Mouse (Mus musculus): ENCODE measurements around the gene Cacna1s. TPM values are rescaled to one million over a fixed set of nuclear protein-coding genes. Genes with fewer than 3 reads are reported as not detected.

Cacna1s gene
- 0.29 and 0.56 TPM in 2 replicates for polyA plus RNA-seq (2015; fragmentation: Nextera tagmentation; extraction: Ambion mirVana)

DNA sequence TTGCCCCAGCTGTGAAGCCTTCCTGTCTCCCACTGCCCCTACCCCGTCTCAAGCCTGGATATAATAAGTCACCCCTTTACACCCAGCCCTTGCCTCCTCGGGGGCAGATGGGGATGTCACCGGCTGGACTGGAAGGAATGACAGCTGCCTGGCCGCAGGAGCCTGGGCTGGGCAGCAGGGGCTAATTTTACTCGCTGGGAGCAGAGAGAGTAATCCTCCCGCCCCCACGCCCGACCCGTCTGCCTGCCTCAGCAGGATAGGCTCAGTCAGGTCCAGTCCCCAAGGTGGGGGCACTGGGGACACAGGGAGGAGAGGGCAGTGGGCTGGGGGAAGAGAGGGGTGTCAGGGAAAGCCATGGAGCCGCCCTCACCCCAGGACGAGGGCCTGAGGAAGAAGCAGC lies at the start of gene Cacna1s:
Gene Cacna1s, plus strand, starts transcription at position 204 of the 400 bp plus-strand sequence.
- no peaks in the 10 kb centered on the region for H3K9me3 ChIP-seq (replicated peaks)
- H3K9ac ChIP-seq: no peak within 1 kb of the TSS
- H3K36me3 ChIP-seq: no peaks in the 10 kb centered on the region
- no peak for ATAC-seq (replicated peaks; ENCODE audit: insufficient number of reproducible peaks, insufficient read depth, low FRiP score, low read depth)
- WGBS: 37% methylated on average over 11 of the region's 11 CpGs
- peaks cover 18% of the 10 kb centered on the region for H3K4me1 ChIP-seq (replicated peaks)
- H3K4me3 ChIP-seq: no peak within 1 kb of the TSS
- peaks cover 49% of the 10 kb centered on the region for H3K27me3 ChIP-seq
- H3K4me2 ChIP-seq: no peak within 1 kb of the TSS
- H3K27ac ChIP-seq: no peak within 1 kb of the TSS

DNA sequence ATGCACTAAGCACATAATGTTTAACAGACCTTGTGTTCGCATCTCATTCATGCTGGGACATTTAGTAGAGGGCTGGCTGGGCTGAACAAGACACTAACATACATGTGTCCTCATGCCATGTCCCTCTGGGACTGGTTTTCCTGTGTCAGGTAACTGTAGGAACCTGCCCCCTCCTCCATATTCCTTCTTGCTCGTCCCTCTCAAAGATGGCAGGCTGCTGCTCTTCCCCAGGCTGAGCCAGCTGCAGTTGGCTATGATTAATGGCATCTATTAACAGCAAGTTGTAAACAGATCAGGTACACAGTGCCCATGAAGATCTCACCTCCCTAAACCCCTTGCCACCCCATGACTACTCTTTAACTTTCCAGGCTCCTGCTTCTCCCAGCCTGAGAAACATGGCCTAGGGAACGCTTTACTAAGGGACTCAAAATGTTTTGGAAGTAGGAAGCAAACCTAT lies 46.2 kb upstream of the Cacna1s start, which contains the start of gene Igfn1:
Gene Igfn1, minus strand, starts transcription at position 51 of the 457 bp plus-strand sequence.
- Histone ChIP-seq H3K4me3 (peak within 1 kb of the TSS; percentile 52), H3K4me2 (peak within 1 kb of the TSS; percentile 89), H3K9ac (no peak within 1 kb of the TSS), H3K4me1 (replicated peaks) (peaks cover 8% of the 10 kb centered on the region), H3K36me3 (no peaks in the 10 kb centered on the region), H3K27ac (no peak within 1 kb of the TSS), H3K27me3 (no peaks in the 10 kb centered on the region), H3K9me3 (replicated peaks) (no peaks in the 10 kb centered on the region)
- 79% methylated on average over 3 of the region's 3 CpGs for WGBS
- ATAC-seq (replicated peaks; ENCODE audit: insufficient number of reproducible peaks, insufficient read depth, low FRiP score, low read depth): no peak

DNA sequence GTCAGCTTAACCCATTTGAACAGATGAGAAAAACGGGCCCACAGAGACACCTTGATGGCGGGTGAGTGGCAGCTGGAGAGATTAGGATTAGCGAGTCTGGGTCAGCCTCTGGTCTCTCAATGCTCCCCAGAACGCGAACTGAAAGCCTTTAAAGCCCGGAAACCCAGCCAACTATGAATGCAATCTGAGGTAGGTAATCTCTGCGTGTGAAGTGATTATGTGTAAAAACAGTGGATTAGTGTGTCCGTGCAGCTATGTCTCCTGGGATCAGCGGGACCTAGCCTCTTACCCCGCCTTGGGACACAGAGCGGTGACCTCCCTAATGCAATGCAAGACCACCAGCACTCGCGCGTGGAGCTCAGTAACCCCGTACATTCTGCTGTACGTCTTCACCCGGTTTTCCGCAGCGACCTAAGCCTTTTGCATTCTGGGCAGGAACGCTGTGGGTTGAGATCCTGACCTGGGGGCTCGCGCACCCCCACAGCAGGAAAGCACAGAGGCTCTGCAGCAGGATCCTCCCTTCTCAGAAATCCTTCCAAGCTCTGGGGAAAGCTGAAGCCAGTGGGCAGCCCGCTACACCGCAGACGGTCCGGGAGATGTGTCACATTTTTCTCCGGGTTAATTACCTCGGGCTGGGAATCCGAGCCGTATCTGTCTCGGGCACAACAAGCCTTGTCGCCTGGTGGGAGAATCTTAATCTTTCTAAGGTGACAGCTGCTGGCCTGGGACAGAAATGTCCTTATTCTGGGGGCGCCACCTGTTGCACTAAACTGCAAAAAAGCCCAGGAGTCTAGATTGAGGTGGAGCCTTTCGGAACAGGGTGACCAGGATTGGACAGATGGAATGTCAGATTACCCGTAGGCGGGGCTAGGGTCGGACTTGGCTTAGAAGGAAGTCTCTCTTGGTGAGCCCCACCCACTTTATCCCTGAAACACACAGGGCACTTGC lies 45.1 kb upstream of the Cacna1s start, which contains the start of gene Tmem9:
Gene Tmem9, plus strand, starts transcription at position 940 of the 948 bp plus-strand sequence.
- peak within 1 kb of the TSS; percentile 89 for H3K4me2 ChIP-seq
- no peaks in the 10 kb centered on the region for H3K9me3 ChIP-seq (replicated peaks)
- peak; percentile 85 for ATAC-seq (replicated peaks; ENCODE audit: insufficient number of reproducible peaks, insufficient read depth, low FRiP score, low read depth)
- WGBS: 4% methylated on average over 37 of the region's 37 CpGs
- H3K9ac ChIP-seq: peak within 1 kb of the TSS; percentile 54
- no peaks in the 10 kb centered on the region for H3K27me3 ChIP-seq
- H3K4me3 ChIP-seq: peak within 1 kb of the TSS; percentile 52
- no peak within 1 kb of the TSS for H3K27ac ChIP-seq
- no peaks in the 10 kb centered on the region for H3K36me3 ChIP-seq
- H3K4me1 ChIP-seq (replicated peaks): peaks cover 12% of the 10 kb centered on the region

DNA sequence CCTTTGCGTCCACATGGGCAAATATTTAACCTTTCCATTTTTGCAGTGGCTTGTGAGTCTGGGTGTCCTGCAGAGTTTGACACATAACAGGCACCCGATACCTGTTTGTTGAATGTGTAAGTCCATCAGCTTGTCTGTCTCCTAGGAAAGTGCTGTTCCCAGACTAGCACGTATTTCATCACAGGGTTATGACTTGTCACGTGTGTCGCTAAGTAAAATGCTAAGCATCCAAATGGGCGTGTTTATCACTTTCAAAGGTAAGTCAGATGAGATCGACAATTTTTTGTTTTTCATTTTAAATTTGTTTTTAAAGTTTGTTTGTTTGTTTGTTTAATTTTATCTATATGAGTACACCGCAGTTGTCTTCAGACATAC lies 44.4 kb upstream of the Cacna1s start:
- H3K4me1 ChIP-seq (replicated peaks): peaks cover 12% of the 10 kb centered on the region
- H3K9me3 ChIP-seq (replicated peaks): no peaks in the 10 kb centered on the region
- 15% methylated on average over 8 of the region's 8 CpGs for WGBS
- 0 out of 2 replicates have a peak overlapping the region, but pooled peaks have one; percentile 54 for H3K9ac ChIP-seq
- no peaks in the 10 kb centered on the region for H3K27me3 ChIP-seq
- H3K27ac ChIP-seq: no peak overlapping the region
- no peak for ATAC-seq (replicated peaks; ENCODE audit: insufficient number of reproducible peaks, insufficient read depth, low FRiP score, low read depth)
- peak overlapping the region; percentile 52 for H3K4me3 ChIP-seq
- peak overlapping the region; percentile 89 for H3K4me2 ChIP-seq
- H3K36me3 ChIP-seq: no peaks in the 10 kb centered on the region

DNA sequence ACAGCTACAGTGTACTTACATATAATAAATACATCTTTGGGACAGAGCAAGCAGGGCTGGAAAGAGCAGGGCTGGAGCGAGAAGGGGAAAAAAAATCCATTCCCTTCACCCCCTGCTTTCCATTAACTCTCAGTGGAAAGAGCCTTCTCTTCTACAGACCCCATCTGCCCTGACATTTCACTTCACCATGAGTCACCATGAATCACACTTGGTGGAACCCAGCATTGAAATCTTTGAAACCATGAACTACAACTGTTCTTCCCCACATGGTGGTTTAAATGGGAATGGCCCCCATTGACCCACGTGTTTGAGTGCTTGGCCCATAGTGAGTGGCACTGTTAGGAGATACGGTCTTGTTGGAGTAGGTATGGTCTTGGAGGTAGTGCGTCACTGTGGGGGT lies 42.3 kb upstream of the Cacna1s start:
- Histone ChIP-seq H3K9me3 (replicated peaks) (no peaks in the 10 kb centered on the region), H3K36me3 (no peaks in the 10 kb centered on the region), H3K4me1 (replicated peaks) (peaks cover 15% of the 10 kb centered on the region), H3K27ac (no peak overlapping the region), H3K9ac (no peak overlapping the region), H3K4me3 (no peak overlapping the region), H3K4me2 (no peak overlapping the region), H3K27me3 (no peaks in the 10 kb centered on the region)
- 90% methylated on average over 4 of the region's 4 CpGs for WGBS
- no peak for ATAC-seq (replicated peaks; ENCODE audit: insufficient number of reproducible peaks, insufficient read depth, low FRiP score, low read depth)

DNA sequence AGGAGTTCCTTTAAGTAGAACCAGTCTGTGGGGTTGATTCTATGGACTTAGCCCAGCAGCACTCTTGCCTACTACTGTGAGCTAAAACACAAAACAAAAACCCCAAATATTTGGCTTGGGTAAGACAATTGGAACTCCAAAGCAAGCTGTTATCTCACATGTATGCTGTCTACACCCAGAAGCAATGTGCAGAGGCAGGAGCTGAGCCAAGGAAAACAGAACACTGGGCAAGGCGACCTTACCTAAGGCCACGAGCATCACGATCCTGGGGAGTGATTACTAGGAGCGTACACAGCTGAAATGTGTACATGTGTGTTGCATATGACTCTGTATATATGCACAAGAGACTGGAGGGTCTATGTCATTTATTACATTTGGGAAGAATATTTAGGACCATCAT lies 39.0 kb upstream of the Cacna1s start:
- 57% methylated on average over 4 of the region's 4 CpGs for WGBS
- H3K4me1 ChIP-seq (replicated peaks): peaks cover 10% of the 10 kb centered on the region
- no peak for ATAC-seq (replicated peaks; ENCODE audit: insufficient number of reproducible peaks, insufficient read depth, low FRiP score, low read depth)
- H3K9ac ChIP-seq: no peak overlapping the region
- no peaks in the 10 kb centered on the region for H3K36me3 ChIP-seq
- H3K4me2 ChIP-seq: no peak overlapping the region
- H3K9me3 ChIP-seq (replicated peaks): no peaks in the 10 kb centered on the region
- H3K4me3 ChIP-seq: no peak overlapping the region
- H3K27me3 ChIP-seq: no peaks in the 10 kb centered on the region
- no peak overlapping the region for H3K27ac ChIP-seq

DNA sequence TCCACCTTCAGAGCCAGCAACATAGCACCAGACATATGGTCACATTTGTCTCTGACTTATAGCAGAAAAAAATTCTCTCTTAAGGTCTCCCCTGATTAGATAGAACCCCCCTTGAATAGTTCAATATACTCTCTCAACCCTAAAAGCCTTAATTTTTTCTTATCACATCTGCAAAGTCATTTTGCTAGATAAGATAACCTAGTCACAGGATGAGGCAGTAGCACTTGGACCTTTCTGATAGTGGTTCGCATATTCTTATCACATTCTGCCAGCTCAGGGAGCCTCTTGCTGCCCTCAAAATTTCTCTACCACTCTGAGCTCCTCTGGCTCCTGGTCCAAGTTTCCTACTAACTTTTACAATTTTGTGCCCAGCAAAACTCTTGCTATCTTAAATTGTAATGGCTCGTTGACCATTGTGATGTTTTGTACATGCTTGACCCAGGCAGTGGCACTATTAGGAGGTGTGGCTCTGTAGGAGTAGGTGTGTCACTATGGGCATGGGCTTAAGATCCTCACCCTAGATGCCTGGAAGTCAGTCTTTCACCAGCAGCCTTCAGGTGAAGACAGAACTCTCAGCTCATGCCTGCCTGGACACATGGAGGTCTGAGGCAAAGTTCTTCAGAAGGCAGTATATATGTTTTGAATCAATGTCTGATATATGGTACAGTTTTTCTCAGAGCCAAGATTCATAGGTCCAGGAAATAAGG lies 37.6 kb upstream of the Cacna1s start:
- no peak for ATAC-seq (replicated peaks; ENCODE audit: insufficient number of reproducible peaks, insufficient read depth, low FRiP score, low read depth)
- H3K27ac ChIP-seq: no peak overlapping the region
- 43% methylated on average over 2 of the region's 2 CpGs for WGBS

DNA sequence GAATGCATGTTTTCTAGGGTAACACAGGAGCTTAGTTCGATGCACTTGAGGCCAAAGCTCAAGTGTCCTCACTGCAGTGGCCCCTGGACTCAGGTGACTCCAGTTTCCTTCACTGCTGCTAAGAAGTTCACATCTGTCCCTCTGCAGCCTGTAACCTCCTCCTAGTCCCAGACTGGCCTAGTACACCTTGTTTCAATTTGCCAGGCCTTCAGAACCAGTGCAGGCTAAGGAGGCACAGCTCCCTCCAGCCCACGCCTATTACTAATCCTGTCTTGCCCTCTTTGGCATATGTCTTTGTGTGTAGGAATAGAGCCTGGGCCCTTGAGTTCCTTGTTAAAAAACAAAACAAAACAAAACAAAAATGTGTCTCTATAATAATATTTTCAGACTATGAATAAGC lies 35.2 kb upstream of the Cacna1s start:
- Histone ChIP-seq H3K27ac (no peak overlapping the region), H3K9ac (no peak overlapping the region), H3K4me3 (peak overlapping the region; percentile 82), H3K36me3 (peaks cover 10% of the 10 kb centered on the region; the same call in 1 of the 2 replicates), H3K4me2 (peak overlapping the region; percentile 84), H3K4me1 (replicated peaks) (peaks cover 15% of the 10 kb centered on the region), H3K27me3 (no peaks in the 10 kb centered on the region), H3K9me3 (replicated peaks) (no peaks in the 10 kb centered on the region)
- 82% methylated on average over 2 of the region's 2 CpGs for WGBS
- no peak for ATAC-seq (replicated peaks; ENCODE audit: insufficient number of reproducible peaks, insufficient read depth, low FRiP score, low read depth)

More for the DNA sequence above, 37.6 kb upstream of the Cacna1s start:
- Histone ChIP-seq H3K4me1 (replicated peaks) (peaks cover 18% of the 10 kb centered on the region), H3K9me3 (replicated peaks) (no peaks in the 10 kb centered on the region), H3K9ac (no peak overlapping the region), H3K27me3 (no peaks in the 10 kb centered on the region), H3K4me2 (no peak overlapping the region), H3K36me3 (no peaks in the 10 kb centered on the region), H3K4me3 (no peak overlapping the region)

DNA sequence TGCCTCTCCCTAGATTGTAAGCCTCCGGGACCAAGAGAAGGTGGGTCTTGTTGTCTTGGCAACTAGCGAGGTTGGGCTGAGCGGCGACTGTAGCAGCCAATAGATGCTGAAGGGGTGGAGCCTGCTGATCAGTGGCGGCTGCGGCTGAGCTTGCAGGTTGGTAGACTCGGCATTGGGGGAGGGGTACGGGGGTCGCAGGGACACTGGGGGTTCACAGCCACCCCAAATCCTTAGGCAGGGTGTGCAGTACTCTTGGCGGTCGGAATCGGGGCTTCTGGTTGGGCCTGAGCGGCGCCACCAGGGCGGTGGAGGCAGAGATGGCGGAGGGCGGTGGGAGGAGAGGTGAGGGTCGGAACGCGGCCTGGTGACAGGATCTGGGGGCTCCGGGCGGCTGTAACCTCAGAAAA lies 34.6 kb upstream of the Cacna1s start:
- Histone ChIP-seq H3K36me3 (peaks cover 15% of the 10 kb centered on the region; the same call in 1 of the 2 replicates), H3K27ac (peak overlapping the region; percentile 55), H3K9ac (peak overlapping the region; percentile 80), H3K4me3 (peak overlapping the region; percentile 82), H3K4me1 (replicated peaks) (peaks cover 15% of the 10 kb centered on the region), H3K27me3 (no peaks in the 10 kb centered on the region), H3K4me2 (peak overlapping the region; percentile 84), H3K9me3 (replicated peaks) (no peaks in the 10 kb centered on the region)
- ATAC-seq (replicated peaks; ENCODE audit: insufficient number of reproducible peaks, insufficient read depth, low FRiP score, low read depth): peak; percentile 98
- under 1% methylated on average over 22 of the region's 22 CpGs for WGBS

DNA sequence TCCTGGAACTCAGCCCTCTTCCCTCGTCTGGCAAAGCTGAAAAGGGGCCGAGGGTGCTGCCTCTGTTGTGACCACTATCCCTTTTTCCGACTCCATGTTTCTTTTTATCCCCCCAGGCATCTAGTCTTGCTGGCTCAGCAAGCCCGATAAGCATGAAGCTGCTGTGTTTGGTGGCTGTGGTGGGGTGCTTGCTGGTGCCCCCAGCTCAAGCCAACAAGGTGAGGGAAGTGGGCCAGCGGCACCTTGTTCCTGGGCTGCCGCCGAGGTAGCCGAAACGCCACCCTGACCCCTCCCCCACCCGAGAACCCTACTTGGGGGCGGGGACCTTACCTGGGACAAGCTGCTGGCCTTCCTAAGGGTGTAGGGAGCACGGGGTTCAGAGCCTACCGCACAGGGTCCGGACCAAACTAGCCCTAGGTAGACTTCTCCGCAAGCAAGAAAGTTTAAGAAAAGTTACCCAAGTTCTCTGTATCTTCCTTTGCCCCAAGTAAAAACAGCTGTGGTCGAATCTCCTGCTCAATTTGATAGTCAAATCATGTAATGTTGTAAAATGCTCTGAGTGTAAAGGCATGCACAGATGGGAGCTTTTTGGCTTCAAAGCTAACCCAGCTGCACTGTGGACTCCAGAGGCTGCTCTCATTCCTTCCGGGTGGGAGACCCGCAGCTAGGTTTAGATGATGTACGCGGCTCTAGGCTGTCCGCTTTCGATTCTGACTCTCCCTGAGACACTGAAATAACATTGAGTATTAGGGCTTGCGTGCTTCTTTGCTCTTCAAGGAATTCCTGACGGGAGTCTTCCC lies 34.0 kb upstream of the Cacna1s start:
- Histone ChIP-seq H3K9me3 (replicated peaks) (no peaks in the 10 kb centered on the region), H3K27me3 (no peaks in the 10 kb centered on the region), H3K9ac (peak overlapping the region; percentile 80), H3K36me3 (peaks cover 22% of the 10 kb centered on the region; the same call in 1 of the 2 replicates), H3K4me2 (peak overlapping the region; percentile 84), H3K27ac (peak overlapping the region; percentile 55), H3K4me3 (peak overlapping the region; percentile 82), H3K4me1 (replicated peaks) (peaks cover 11% of the 10 kb centered on the region)
- ATAC-seq (replicated peaks; ENCODE audit: insufficient number of reproducible peaks, insufficient read depth, low FRiP score, low read depth): peak; percentile 33
- 5% methylated on average over 24 of the region's 24 CpGs for WGBS
